Comparison of ENCODE assay signal across 8 mouse cellular contexts in the genomic region with DNA sequence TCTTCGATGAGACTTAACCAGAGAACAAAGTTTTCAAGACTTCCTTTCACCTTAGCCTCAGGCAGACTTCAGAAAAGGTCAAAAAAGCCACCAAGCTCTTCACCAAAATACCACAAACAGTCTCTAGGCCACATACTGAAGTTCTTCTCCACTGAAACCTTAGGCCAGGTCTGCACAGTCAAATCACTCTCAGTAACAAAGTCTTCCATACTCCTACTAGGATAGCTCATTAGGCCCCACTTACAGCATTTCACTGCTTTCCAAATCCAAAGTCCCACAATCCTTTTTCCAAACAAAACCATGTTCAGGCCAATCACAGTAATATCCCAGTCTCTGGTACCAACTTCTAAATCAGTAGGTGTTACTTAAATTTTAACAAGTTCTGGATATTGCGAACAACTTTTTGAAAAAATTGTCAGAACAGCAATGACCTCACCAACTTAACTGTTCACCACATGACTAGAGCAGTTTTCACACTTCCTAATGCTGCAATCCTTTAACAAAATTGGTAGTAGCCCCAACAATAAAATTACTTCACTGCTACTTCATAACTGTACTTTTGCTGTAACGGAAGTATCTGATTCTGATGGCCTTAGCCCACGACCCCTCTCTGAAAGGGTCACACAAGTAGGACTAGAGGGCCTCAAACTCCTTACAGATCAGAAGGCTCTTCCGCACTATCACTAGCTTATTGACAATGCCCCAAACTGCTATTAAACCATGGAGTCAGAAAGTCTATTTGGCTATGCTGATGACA. TPM values are rescaled to one million over a fixed set of nuclear protein-coding genes. Genes with fewer than 3 reads are reported as not detected.
DNase-seq lines count a peak whose midpoint lies in the region; ATAC-seq and TF ChIP-seq lines count a peak whose summit lies in the region.

No protein-coding gene starts in this region.

- H3K36me3 ChIP-seq in C2C12 (ENCODE audit: control insufficient read depth, insufficient read depth): peaks cover 71% of the 10 kb centered on the region
- peaks cover 14% of the 10 kb centered on the region for H3K36me3 ChIP-seq in forebrain, embryonic 16.5 days (ENCODE audit: control insufficient read depth, insufficient read depth)
- peaks cover 71% of the 10 kb centered on the region for H3K36me3 ChIP-seq in liver, embryonic 15.5 days (replicated peaks)

- peak; percentile 7 for DNase-seq in embryo, embryonic 10.5 days (ENCODE audit: low spot score)
- no peak for DNase-seq in embryo, embryonic 9.5 days (ENCODE audit: extremely low spot score)
- DNase-seq in left cerebral cortex, adult 2 months (ENCODE audit: extremely low spot score in 1 of 2, low spot score in 2 of 2): no peak
- DNase-seq in left cerebral cortex, adult 11 months (ENCODE audit: low spot score): no peak
- DNase-seq in kidney, postnatal 36 days: no peak

- peaks cover 48% of the 10 kb centered on the region for H3K4me1 ChIP-seq in forebrain, embryonic 16.5 days (replicated peaks; ENCODE audit: control insufficient read depth, insufficient read depth, low read length)
- H3K4me1 ChIP-seq in liver, embryonic 15.5 days (replicated peaks): peaks cover 77% of the 10 kb centered on the region

- peaks cover 74% of the 10 kb centered on the region for H3K79me2 ChIP-seq in C2C12 (ENCODE audit: control insufficient read depth, insufficient read depth)

- peak overlapping the region; percentile 51 for H3ac ChIP-seq in C2C12 (ENCODE audit: control insufficient read depth, insufficient read length, low read depth)

- H3K4me2 ChIP-seq in forebrain, embryonic 16.5 days (ENCODE audit: low read length): peak overlapping the region; percentile 95
- peak overlapping the region; percentile 85 for H3K4me2 ChIP-seq in liver, embryonic 15.5 days

- ATAC-seq in forebrain, embryonic 16.5 days: no peak
- ATAC-seq in liver, embryonic 15.5 days (ENCODE audit: insufficient read depth): no peak

- H3K79me3 ChIP-seq in C2C12 (ENCODE audit: low read depth): peaks cover 69% of the 10 kb centered on the region

- WGBS in forebrain, embryonic 16.5 days: 85% methylated on average over 5 of the region's 5 CpGs
- WGBS in liver, embryonic 15.5 days (ENCODE audit: insufficient replicate concordance): 41% methylated on average over 5 of the region's 5 CpGs

- H3K9ac ChIP-seq in forebrain, embryonic 16.5 days (replicated peaks; ENCODE audit: low read depth, low read length): no peak overlapping the region
- H3K9ac ChIP-seq in liver, embryonic 15.5 days: peak overlapping the region; percentile 87

- H3K4me3 ChIP-seq in C2C12 (ENCODE audit: insufficient read depth, poor library complexity, severe bottlenecking): peak overlapping the region; percentile 80
- peak overlapping the region; percentile 84; the same call in 1 of the 2 replicates for H3K4me3 ChIP-seq in forebrain, embryonic 16.5 days (replicated peaks; ENCODE audit: low read length)
- peak overlapping the region; percentile 81 for H3K4me3 ChIP-seq in liver, embryonic 15.5 days (replicated peaks)
- no peak overlapping the region; the same call in 1 of the 2 replicates for H3K4me3 ChIP-seq in left cerebral cortex, adult 2 months

- H3K9me3 ChIP-seq in forebrain, embryonic 16.5 days (ENCODE audit: control insufficient read depth, low read length): no peaks in the 10 kb centered on the region
- H3K9me3 ChIP-seq in liver, embryonic 15.5 days (replicated peaks): no peaks in the 10 kb centered on the region

- H3K27ac ChIP-seq in forebrain, embryonic 16.5 days (ENCODE audit: low read length): no peak overlapping the region
- H3K27ac ChIP-seq in liver, embryonic 15.5 days (replicated peaks): peak overlapping the region; percentile 30; the same call in 1 of the 2 replicates
- H3K27ac ChIP-seq in left cerebral cortex, adult 2 months: no peak overlapping the region

- intact Hi-C loops in left cerebral cortex, adult 2 months (cut with DNase I): no loop called here

- H3K27me3 ChIP-seq in C2C12 (ENCODE audit: control insufficient read depth, insufficient read depth, insufficient read length): no peaks in the 10 kb centered on the region
- no peaks in the 10 kb centered on the region for H3K27me3 ChIP-seq in forebrain, embryonic 16.5 days (replicated peaks; ENCODE audit: control insufficient read depth, insufficient read depth, low read length)
- no peaks in the 10 kb centered on the region for H3K27me3 ChIP-seq in liver, embryonic 15.5 days

- no peak for TF ChIP-seq CTCF in C2C12 (IDR thresholded peaks at IDR 0.05; ENCODE audit: control insufficient read depth, insufficient read depth, insufficient read length)
- TF ChIP-seq CTCF in left cerebral cortex, adult 2 months (IDR thresholded peaks at IDR 0.05): no peak

TF ChIP-seq in C2C12, 6 proteins besides CTCF, POLR2A, EP300 and RAD21:
- no peak for TF ChIP-seq CEBPB (IDR thresholded peaks at IDR 0.05; ENCODE audit: low read depth)
- TF ChIP-seq MYOD1 (IDR thresholded peaks at IDR 0.05; ENCODE audit: control insufficient read depth, insufficient read length, low read depth): no peak
- TF ChIP-seq FOSL1 (IDR thresholded peaks at IDR 0.05; ENCODE audit: insufficient read depth, low read length, poor library complexity, severe bottlenecking): no peak
- TF ChIP-seq USF1 (IDR thresholded peaks at IDR 0.05; ENCODE audit: low read depth): no peak
- TF ChIP-seq MYOG (IDR thresholded peaks at IDR 0.05; ENCODE audit: control insufficient read depth, extremely low read depth, insufficient read length): no peak
- no peak for TF ChIP-seq MAX (IDR thresholded peaks at IDR 0.05)

RNA-seq across cellular contexts. Expression of gene Rps15a, which starts 2.3 kb away (rescaled TPM):
- 2,212 TPM for polyA plus RNA-seq in C2C12 (2012; fragmentation: generic; extraction: Trizol)
- 414 and 460 TPM in 2 replicates for polyA plus RNA-seq in forebrain, embryonic 16.5 days (2015; fragmentation: Nextera tagmentation; extraction: Ambion mirVana)
- polyA plus RNA-seq in liver, embryonic 15.5 days (2015; fragmentation: Nextera tagmentation; extraction: Ambion mirVana): 326 and 394 TPM in 2 replicates
- 100 to 1,000 TPM; 344 to 347 TPM for total RNA-seq in left cerebral cortex, adult 2 months (2021)

RNA-seq across cellular contexts. Expression of gene Arl6ip1, which starts 15.7 kb away (rescaled TPM):
- 257 TPM for polyA plus RNA-seq in C2C12 (2012; fragmentation: generic; extraction: Trizol)
- 497 and 550 TPM in 2 replicates for polyA plus RNA-seq in forebrain, embryonic 16.5 days (2015; fragmentation: Nextera tagmentation; extraction: Ambion mirVana)
- polyA plus RNA-seq in liver, embryonic 15.5 days (2015; fragmentation: Nextera tagmentation; extraction: Ambion mirVana): 250 and 334 TPM in 2 replicates
- total RNA-seq in left cerebral cortex, adult 2 months (2021): 100 to 1,000 TPM; 245 to 246 TPM
